Mouse (Mus musculus): ENCODE data around the gene Hmga2. TPM values are rescaled to one million over a fixed set of nuclear protein-coding genes. Genes with fewer than 3 reads are reported as not detected.
A peak's percentile ranks its signal among the peaks of the same experiment; 100 is the strongest.
"Not testable (repeated sequence)": the region's sequence is repeated elsewhere in the genome, so short reads cannot be mapped to it uniquely, and the experiment has no call there.

Hmga2 gene
- polyA plus RNA-seq, 1 experiment: 3.2 TPM

GRCm38 (mm10) chr10:120363983-120364582 lies 112.2 kb downstream of the Hmga2 start:
- no peak overlapping the region for H3K27ac ChIP-seq (ENCODE audit: control insufficient read depth, insufficient read depth, low read depth, low read length, poor library complexity)
- peak overlapping the region; percentile 19 for H3K4me3 ChIP-seq (replicated peaks; ENCODE audit: control insufficient read depth, low read depth, low read length)
- H3K4me1 ChIP-seq (ENCODE audit: control insufficient read depth, insufficient read depth, low read length): no peaks in the 10 kb centered on the region
- no peak for TF ChIP-seq POLR2A (IDR thresholded peaks at IDR 0.05; ENCODE audit: borderline replicate concordance, control insufficient read depth, low read depth, low read length)
- TF ChIP-seq CTCF (IDR thresholded peaks at IDR 0.05; ENCODE audit: control insufficient read depth, insufficient read depth, low read length): no peak
- 67% methylated on average over 20 of the region's 20 CpGs for WGBS

DNA sequence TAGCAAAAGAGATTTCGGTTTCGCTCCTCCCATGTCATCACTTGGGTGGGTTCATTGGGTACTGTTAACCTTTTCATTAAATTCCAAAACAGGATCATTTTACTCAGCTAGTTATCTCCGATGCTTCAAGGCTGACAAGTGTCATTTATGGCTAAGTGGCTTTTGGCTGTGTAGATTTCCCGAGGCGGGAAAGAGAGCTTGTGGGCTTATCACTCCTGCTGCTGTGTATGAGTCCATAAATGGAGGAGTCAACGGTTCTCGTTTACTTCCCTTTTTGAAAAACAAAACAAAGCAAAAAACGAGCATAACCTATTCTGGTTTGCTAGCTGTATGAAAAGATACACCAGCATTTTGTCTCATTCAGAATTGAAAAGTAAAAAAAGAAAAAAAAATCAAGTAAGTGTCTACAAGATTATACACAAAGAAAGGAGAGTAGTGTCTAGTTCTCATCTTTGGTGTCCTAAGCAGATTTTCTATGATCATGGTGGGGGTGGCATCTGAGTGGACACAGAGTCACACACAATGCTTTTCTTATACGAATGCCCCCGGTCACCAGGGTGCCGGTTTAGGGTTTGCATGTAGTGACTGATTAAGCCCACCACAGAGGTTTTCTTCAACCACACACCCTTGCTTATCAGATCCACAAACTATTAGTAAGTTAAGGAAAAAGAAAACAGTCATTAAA lies 112.8 kb downstream of the Hmga2 start:
- not testable (repeated sequence) for H3K27ac ChIP-seq (ENCODE audit: control insufficient read depth, insufficient read depth, low read depth, low read length, poor library complexity); H3K4me1 ChIP-seq (ENCODE audit: control insufficient read depth, insufficient read depth, low read length); H3K4me3 ChIP-seq (replicated peaks; ENCODE audit: control insufficient read depth, low read depth, low read length)
- 58% methylated on average over 11 of the region's 11 CpGs for whole genome bisulfite sequencing

- no peaks in the 10 kb centered on the region for H3K4me1 ChIP-seq (ENCODE audit: control insufficient read depth, insufficient read depth, low read length)
- H3K4me3 ChIP-seq (replicated peaks; ENCODE audit: control insufficient read depth, low read depth, low read length): no peak overlapping the region
- TF ChIP-seq POLR2A (IDR thresholded peaks at IDR 0.05; ENCODE audit: borderline replicate concordance, control insufficient read depth, low read depth, low read length): no peak
- no peak for TF ChIP-seq CTCF (IDR thresholded peaks at IDR 0.05; ENCODE audit: control insufficient read depth, insufficient read depth, low read length)
- no peak overlapping the region for H3K27ac ChIP-seq (ENCODE audit: control insufficient read depth, insufficient read depth, low read depth, low read length, poor library complexity)
- WGBS: 79% methylated on average over 13 of the region's 13 CpGs
Measured at GRCm38 (mm10) chr10:120354523-120355030, 121.7 kb downstream of the Hmga2 start.

DNA sequence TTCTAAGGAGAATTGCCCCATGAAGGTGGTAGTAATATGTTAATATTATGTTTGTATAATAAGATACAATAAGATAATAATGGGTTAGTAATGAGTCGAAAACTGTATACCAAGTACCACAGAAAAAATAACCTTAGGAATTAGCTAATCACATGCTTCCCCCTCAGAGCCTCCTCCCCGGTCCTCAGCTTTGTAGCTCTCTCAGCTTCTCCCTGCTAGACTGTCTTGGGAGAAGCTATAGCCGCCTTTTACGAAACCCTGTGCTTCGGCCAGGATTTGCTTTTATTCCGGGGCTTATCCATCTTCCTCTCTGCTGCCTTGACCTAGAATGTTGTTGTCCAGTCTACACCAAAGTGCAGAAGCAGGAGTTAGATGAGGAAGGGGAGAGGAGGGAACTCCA lies 130.9 kb downstream of the Hmga2 start:
- WGBS: 88% methylated on average over 6 of the region's 6 CpGs
- no peaks in the 10 kb centered on the region; the same call in 1 of the 2 replicates for H3K4me1 ChIP-seq (ENCODE audit: control insufficient read depth, insufficient read depth, low read length)
- H3K27ac ChIP-seq (ENCODE audit: control insufficient read depth, insufficient read depth, low read depth, low read length, poor library complexity): no peak overlapping the region
- TF ChIP-seq POLR2A (IDR thresholded peaks at IDR 0.05; ENCODE audit: borderline replicate concordance, control insufficient read depth, low read depth, low read length): no peak
- TF ChIP-seq CTCF (IDR thresholded peaks at IDR 0.05; ENCODE audit: control insufficient read depth, insufficient read depth, low read length): no peak
- H3K4me3 ChIP-seq (replicated peaks; ENCODE audit: control insufficient read depth, low read depth, low read length): no peak overlapping the region

- 84% methylated on average over 16 of the region's 16 CpGs for WGBS
- H3K4me3 ChIP-seq (replicated peaks; ENCODE audit: control insufficient read depth, low read depth, low read length): no peak overlapping the region
- H3K27ac ChIP-seq (ENCODE audit: control insufficient read depth, insufficient read depth, low read depth, low read length, poor library complexity): no peak overlapping the region
- H3K4me1 ChIP-seq (ENCODE audit: control insufficient read depth, insufficient read depth, low read length): no peaks in the 10 kb centered on the region; the same call in 1 of the 2 replicates
- TF ChIP-seq POLR2A (IDR thresholded peaks at IDR 0.05; ENCODE audit: borderline replicate concordance, control insufficient read depth, low read depth, low read length): no peak
- TF ChIP-seq CTCF (IDR thresholded peaks at IDR 0.05; ENCODE audit: control insufficient read depth, insufficient read depth, low read length): no peak
Measured at GRCm38 (mm10) chr10:120344558-120345318, 131.5 kb downstream of the Hmga2 start.

DNA sequence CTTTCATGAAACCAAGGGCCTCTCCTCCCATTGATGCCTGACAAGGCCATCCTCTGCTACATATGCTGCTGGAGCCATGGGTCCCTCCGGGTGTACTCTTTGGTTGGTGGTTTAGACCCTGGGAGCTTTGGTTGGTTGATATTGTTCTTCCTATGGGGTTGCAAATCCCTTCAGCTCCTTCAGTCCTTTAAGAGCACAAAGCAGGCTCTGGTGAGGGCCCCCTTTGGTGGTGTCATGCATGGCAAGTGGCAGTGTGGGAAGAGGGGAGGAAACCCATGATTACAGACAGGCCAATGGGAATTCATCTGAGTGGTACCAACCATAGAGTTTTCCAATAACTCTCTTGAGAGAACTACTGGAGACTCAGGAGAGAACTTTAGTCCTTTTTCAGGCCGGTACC lies 136.4 kb downstream of the Hmga2 start:
- not testable (repeated sequence) for H3K4me3 ChIP-seq (replicated peaks; ENCODE audit: control insufficient read depth, low read depth, low read length); H3K4me1 ChIP-seq (ENCODE audit: control insufficient read depth, insufficient read depth, low read length); H3K27ac ChIP-seq (ENCODE audit: control insufficient read depth, insufficient read depth, low read depth, low read length, poor library complexity)
- 85% methylated on average over 2 of the region's 2 CpGs for WGBS

DNA sequence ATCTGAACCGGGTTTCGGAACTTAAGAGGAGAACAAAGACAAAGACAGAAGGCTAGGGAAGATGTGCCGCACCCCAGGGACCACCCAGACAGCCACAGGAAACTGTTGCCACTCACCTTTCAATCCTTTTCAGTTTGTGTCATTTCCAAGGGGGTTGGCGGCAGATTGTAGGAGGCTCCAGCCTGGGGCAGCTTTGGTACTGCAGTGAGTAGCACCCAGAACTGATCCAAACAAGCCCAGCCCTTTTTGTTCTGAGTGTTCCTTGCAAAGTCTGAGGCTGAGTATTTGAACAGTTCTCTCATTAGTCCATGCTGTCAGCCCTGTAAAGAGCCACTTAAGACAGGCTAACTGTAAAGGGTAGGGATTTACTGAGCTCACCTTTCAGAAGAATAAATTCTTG lies 136.9 kb downstream of the Hmga2 start:
- TF ChIP-seq POLR2A (IDR thresholded peaks at IDR 0.05; ENCODE audit: borderline replicate concordance, control insufficient read depth, low read depth, low read length) (no peak), CTCF (IDR thresholded peaks at IDR 0.05; ENCODE audit: control insufficient read depth, insufficient read depth, low read length) (no peak)
- WGBS: 90% methylated on average over 4 of the region's 4 CpGs
- H3K27ac ChIP-seq (ENCODE audit: control insufficient read depth, insufficient read depth, low read depth, low read length, poor library complexity): no peak overlapping the region
- H3K4me3 ChIP-seq (replicated peaks; ENCODE audit: control insufficient read depth, low read depth, low read length): no peak overlapping the region
- no peaks in the 10 kb centered on the region; the same call in 1 of the 2 replicates for H3K4me1 ChIP-seq (ENCODE audit: control insufficient read depth, insufficient read depth, low read length)

DNA sequence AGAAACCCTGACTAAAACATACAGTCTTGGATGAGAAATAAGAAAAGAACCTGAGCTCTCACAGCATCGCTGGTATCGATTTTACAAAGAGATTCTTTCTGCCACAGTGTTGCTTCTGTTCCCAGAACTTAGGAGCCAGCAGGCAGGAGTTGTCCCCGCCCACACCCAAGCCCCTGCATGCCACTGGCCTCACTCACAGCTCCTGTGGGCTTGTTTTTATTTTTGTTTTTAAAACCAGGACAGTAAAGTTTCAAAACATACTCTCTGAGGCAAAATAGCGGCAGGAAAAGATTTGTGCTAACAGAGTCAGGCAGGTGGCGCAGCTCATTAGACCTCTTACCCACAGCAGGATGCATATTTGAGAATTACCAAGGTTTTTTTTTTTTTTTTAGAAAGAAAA lies 137.4 kb downstream of the Hmga2 start:
- TF ChIP-seq CTCF (IDR thresholded peaks at IDR 0.05; ENCODE audit: control insufficient read depth, insufficient read depth, low read length) (no peak), POLR2A (IDR thresholded peaks at IDR 0.05; ENCODE audit: borderline replicate concordance, control insufficient read depth, low read depth, low read length) (no peak)
- no peaks in the 10 kb centered on the region; the same call in 1 of the 2 replicates for H3K4me1 ChIP-seq (ENCODE audit: control insufficient read depth, insufficient read depth, low read length)
- 79% methylated on average over 5 of the region's 5 CpGs for WGBS
- H3K27ac ChIP-seq (ENCODE audit: control insufficient read depth, insufficient read depth, low read depth, low read length, poor library complexity): no peak overlapping the region
- H3K4me3 ChIP-seq (replicated peaks; ENCODE audit: control insufficient read depth, low read depth, low read length): no peak overlapping the region

DNA sequence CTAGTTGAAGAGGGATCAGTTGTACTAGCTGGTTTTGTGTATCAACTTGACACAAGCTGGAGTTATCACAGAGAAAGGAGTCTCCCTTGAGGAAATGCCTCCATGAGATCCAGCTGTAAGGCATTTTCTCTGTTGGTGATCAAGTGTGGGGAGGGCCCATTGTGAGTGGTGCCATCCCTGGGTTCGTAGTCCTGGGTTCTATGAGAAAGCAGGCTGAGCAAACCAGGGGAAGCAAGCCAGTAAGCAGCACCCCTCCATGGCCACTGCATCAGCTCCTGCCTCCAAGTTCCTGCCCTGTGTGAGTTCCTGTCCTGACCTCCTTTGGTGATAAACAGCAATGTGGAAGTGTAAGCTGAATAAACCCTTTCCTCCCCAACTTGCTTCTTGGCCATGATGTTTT lies 137.8 kb downstream of the Hmga2 start:
- not testable (repeated sequence) for H3K4me3 ChIP-seq (replicated peaks; ENCODE audit: control insufficient read depth, low read depth, low read length); H3K27ac ChIP-seq (ENCODE audit: control insufficient read depth, insufficient read depth, low read depth, low read length, poor library complexity); H3K4me1 ChIP-seq (ENCODE audit: control insufficient read depth, insufficient read depth, low read length)
- 83% methylated on average over 1 of the region's 1 CpGs for WGBS

All from bone marrow, adult 2 months (tissue).